Mouse (Mus musculus) ZHBTc4 (cell line): Measurements from ENCODE around the gene Hspa1l.
"Not testable (repeated sequence)": the region's sequence is repeated elsewhere in the genome, so short reads cannot be mapped to it uniquely, and the experiment has no call there.

Source experiments
- DNase-seq: peaks from one replicate; pipeline ENCODE4 v3.0.0-alpha.2; 2011; ENCODE audit warnings: low read depth, low spot score

Gene Hspa1l

DNA sequence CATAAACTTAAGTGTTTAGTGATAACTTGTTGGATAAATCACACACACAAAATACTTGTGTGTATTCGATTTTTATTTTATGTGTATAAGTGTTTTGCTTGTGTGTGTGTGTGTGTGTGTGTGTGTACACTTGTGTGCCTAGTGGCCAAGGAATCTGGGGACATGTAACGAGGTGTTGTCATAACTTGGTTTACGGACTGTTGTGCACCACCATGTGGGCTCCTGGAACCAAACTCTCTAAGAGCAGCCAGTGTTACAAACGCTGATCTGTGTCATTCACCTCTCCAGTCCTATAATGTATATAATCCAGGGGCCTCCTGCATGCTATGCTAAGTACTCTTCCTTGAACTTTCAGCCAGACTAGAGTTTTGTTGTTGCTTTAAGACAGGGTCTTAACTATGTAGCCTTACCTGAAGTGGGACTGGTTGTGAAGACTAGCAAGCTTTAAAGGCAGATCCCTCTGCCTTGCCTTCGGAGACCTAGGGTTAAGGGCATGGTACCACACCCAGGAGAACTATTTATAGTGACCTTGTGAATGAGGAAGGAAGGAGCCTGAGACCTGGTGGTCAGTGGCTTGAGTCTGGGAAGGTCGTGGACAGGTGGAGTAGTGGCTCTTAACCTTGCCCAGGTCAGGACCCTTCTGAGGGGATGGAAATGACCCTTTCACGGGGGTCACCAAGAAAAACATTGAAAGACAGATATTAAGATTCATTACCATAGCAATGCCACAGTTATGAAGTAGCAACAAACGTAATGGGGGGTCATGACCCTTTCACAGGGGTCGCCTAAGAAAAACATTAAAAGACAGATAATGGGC lies 30.7 kb downstream of the Hspa1l start:
- peak; percentile 52 for DNase-seq

- DNase-seq: no peak
These were observed 31.7 kb downstream of the Hspa1l start for GRCm38 (mm10) chr17:35004075-35004717.

- DNase-seq: no peak
These were observed 32.7 kb downstream of the Hspa1l start for GRCm38 (mm10) chr17:35005158-35005557.

- not testable (repeated sequence) for DNase-seq
These were observed 33.4 kb downstream of the Hspa1l start for GRCm38 (mm10) chr17:35005902-35006301.

DNA sequence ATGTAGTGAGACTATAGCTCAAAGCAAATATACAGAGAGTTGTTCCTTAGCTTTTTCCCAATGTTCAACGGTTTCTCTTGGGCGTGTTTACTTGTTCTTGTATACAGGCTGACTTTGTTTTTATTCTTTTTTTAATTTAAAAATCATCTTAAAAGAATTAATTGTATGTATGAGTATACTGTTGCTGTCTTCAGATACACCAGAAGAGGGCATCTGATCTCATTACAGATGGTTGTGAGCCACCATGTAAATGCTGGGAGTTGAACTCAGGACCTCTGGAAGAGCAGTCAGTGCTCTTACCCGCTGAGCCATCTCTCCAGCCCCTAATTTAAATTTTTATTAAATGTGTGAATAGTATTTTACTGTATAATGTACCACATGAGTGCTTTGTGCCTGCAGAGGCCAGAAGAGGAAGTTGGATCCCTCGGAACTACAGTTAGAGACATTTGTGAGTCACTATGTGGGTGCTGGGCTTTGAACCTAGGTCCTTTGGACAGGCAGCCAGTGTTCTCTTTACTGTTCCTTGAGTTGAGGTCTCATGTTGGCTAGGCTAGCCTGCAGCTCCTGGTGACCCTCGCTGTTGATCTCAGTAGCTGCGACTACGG lies 35.0 kb downstream of the Hspa1l start:
- no peak for DNase-seq

DNA sequence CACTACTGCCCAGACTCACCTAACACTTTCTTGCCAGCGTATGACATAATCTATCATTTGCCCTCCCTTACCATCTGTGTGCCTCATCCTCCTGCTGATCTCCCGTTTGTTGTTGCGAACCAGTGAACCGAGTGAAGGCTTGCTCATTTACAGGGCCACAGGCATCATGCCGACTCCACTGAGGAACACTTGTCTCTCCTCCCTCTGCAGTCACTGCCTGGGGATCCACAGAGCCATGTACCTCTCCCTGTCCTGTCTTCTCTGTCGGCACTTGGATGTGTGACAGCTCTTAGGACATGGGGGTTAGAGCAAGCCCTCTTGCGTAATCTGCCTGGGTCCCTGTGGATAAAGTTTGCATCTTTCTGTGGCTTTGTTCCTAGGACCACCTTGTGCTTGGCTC lies 37.1 kb downstream of the Hspa1l start:
- no peak for DNase-seq

DNA sequence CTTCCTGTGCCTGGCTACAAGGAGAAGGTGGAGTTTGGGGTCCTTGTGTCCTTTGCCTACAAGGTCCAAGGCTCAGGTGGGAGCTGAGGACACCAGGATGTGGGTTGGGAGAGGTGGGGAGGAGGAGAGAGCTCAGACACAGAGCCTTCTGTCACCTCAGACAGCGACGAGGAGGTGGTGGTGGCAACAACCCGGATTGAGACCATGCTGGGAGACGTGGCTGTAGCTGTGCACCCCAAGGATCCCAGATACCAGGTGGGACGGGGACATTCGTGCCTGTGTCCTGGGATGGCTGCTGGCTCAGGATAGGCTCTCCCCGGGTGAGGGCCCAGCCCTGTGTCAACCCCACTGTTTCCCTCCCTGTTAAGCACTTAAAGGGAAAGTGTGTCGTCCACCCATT lies 38.9 kb downstream of the Hspa1l start:
- DNase-seq: no peak

GRCm38 (mm10) chr17:35012430-35012829 lies 39.9 kb downstream of the Hspa1l start:
- no peak for DNase-seq

GRCm38 (mm10) chr17:35013221-35013620 lies 40.7 kb downstream of the Hspa1l start:
- DNase-seq: no peak

DNA sequence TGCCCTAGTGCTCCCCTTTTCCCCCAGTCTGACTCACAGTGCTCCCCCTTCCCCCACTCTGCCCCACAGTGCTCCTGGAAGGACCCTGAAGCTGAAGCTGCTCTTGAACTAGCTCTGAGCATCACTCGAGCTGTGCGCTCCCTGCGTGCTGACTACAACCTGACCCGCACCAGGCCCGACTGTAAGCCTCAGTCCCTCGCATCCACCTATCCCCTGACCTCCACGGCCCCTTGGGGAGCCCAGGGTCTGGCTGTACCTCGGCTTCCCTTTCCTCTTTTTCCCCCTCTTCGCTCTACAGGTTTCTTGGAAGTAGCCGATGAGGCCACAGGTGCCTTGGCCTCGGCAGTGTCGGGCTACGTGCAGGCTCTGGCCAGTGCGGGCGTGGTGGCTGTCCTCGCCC lies 42.8 kb downstream of the Hspa1l start:
- no peak for DNase-seq

DNA sequence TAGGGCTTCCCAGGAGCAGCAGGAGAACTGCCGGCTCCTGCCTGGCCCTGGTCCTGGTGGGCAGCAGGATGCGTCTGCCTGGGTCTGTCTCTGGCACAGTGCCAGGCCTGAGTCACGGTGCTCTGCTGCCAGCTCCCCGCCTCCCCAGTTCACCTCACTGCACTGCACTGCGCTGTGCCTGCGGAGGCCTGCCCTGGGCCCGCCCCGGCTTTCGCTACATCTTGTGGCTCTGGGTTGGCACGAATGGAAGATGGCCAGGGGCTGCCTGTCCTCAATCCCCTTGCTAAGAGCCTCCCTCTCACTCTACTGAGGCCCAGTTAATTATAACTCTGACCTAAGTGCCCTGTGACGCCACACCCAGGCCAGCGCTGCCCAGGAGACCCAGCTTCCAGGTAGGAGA lies 43.9 kb downstream of the Hspa1l start, which contains the start of gene Vwa7:
TSS of gene Vwa7 (plus strand) at position 204 of the 400 bp plus-strand sequence.
- DNase-seq: no peak

DNA sequence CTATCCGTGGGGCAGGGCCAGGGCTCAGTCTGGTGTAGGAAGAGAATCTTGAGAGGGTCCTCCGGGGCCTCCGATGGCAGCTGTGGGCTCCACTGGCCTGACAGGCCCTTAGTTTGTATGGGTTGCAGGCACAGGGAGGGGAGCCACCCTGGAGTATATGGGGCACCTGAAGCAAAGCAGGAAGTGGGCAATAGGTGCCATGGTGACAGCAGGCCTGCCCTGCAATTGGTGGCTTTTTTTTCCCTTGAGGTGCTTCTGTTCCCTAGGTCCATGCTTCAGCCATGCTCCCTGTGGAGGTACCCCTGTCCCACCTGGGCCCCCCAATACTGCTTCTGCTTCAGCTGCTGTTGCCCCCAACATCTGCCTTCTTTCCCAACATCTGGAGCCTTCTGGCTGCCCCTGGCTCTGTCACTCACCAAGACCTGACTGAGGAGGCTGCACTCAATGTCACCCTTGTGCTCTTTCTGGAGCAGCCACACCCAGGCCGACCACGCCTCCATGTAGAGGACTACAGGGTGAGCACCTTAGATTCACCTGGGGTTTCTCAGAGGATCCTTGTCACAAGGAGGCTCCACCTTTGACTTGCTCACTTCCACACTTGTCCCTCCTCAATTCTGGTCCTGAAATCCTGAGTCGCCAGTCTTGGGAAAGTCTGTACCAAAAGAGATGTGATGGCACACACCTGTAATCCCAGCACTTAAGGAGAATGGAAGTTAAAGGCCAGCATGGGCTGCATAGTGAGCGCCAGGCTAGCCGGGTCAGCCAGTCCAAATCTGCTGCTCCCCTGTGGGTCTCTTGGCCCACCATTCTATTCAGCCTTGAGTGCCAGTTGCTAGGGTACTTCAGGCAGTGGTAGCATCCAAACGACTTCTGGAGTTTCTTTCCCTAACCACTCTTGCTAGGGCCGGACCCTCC lies 44.5 kb downstream of the Hspa1l start:
- DNase-seq: no peak

- no peak for DNase-seq
These were observed 45.2 kb downstream of the Hspa1l start for GRCm38 (mm10) chr17:35017706-35018030.

GRCm38 (mm10) chr17:35018171-35018570 lies 45.7 kb downstream of the Hspa1l start:
- no peak for DNase-seq

GRCm38 (mm10) chr17:35019894-35020293 lies 47.4 kb downstream of the Hspa1l start:
- DNase-seq: no peak

GRCm38 (mm10) chr17:35020551-35020950 lies 48.0 kb downstream of the Hspa1l start:
- no peak for DNase-seq

DNA sequence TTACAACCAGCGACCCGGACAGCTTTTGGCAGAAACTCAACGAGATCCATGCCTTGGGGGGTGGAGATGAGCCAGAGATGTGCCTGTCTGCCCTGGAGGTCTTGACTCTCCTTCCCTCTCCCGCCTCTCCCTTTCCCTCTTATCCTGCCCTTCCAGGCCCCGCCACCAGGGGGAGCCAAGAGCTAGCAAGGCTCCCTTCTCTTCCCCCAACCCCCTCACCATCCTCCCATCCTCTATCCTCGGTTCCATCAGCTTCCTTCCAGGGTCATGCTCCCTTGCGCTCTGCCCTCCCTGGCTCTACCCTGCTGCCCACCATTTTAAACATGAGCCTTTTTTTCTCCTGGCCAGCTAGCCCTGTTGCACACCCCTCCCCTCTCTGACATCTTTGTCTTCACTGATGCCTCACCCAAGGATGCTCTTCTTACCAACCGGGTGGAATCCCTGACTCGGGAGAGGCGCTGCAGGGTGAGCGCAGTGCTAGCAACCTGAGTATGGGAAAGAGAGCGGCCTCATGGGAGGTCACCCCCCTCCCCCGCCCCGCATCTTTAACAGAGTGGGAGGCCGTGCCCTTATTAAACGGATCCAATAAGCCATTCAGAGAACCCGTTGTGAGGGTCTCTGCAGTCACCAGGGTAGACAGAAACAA lies 48.8 kb downstream of the Hspa1l start:
- DNase-seq: peak; percentile 90

DNA sequence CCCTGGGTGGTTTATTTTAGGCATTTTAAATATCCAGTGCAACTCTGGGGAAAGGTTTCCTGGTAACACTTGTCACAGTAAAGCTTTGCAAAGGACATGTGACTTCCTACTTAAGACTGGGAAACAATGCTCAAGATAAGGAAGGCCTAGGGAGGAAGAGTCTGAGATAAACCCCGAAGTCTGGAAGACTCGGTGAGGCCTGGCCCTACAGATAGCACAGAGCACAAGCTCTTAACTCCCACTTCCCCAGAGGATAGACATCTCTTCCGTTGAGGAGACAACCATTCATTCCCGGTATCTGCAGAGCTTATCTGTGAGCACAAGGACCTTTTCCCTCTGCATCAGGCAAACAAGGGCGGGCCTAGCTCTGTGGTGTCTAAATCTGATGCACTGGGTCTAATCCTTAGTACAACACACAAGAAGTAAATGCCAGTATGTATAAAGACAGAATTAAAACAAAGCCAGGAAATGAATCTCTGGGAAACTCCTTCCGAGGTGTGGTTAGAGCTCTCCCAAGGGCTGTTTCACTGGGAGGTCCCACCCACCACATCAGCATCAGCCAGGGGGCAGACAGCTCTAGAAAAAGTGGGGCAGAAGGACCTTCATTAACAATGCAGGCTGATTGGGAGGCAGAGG lies 49.5 kb downstream of the Hspa1l start:
- no peak for DNase-seq

DNA sequence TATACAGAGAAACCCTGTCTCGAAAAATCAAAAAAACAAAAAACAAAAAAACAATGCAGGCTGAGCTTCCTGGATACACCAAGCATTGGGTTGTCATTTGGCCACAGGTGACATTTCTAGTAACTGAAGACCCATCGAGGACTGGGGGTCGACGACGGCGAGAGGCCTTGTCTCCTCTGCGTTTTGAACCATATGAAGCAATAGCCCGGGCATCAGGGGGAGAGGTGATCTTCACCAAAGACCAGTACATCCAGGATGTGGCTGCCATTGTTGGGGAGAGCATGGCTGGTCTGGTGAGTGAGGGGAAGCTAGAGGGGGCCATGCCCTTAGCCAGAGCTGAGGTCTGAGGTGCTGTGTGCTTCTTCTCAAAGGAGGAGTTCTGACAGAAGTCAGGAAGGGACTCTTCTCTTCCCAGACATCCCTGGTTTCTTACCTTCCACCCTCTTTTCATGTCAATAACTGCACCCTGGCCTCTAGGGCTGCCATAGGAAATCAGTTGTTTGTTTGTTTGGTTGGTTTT lies 50.1 kb downstream of the Hspa1l start:
- DNase-seq: no peak

DNA sequence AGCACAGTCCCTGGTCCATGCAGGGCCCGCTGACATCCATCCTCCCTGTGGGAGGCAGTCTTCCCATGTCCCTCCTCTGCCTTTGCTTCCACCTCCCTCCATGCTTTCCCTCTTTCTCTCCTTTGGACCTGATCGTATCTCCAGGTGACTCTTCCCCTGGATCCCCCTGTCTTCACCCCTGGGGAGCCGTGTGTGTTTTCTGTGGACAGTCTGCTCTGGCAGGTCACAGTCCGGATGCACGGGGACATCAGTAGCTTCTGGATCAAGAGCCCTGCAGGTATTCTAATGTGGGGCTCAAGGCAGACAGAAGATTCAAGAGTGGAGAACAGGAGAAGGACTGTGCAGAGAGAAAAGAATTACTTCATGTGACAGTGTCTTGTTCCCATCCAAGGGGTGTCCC lies 50.7 kb downstream of the Hspa1l start:
- no peak for DNase-seq

DNA sequence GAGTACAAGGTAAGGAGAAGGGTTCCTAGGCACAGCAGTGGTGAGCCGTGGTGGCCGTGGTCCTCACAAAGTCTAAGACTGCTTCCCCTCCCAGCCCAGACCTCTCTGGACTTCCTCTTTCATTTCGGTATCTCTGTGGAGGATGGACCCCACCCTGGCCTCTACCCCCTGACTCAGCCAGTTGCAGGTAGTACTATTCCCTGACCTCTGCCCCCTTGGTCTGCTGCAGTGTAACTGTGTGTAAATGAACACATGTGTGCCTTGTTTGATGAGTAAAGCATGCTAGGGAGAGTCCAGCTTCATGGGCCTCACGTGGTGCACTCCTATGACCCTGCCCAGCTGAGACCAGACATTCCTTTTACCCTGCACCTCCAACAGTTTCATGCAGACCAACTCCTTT lies 51.3 kb downstream of the Hspa1l start:
- DNase-seq: no peak
